Mouse (Mus musculus): Measurements from ENCODE around the gene Nodal. TPM values are rescaled to one million over a fixed set of nuclear protein-coding genes. Genes with fewer than 3 reads are reported as not detected.

Nodal gene
- polyA plus RNA-seq, 1 experiment from 2014 or later: not detected

- no peak overlapping the region for H3K9ac ChIP-seq (replicated peaks; ENCODE audit: low read length)
- no peak overlapping the region for H3K27ac ChIP-seq (replicated peaks; ENCODE audit: low read depth, low read length)
- peaks cover 16% of the 10 kb centered on the region for H3K4me1 ChIP-seq (ENCODE audit: control insufficient read depth, insufficient read depth, low read length)
- H3K4me2 ChIP-seq (ENCODE audit: low read length): no peak overlapping the region
- DNase-seq (no peak), ATAC-seq (ENCODE audit: low FRiP score, low TSS enrichment) (no peak)
- H3K27me3 ChIP-seq (ENCODE audit: control insufficient read depth, insufficient read depth, low read length): no peaks in the 10 kb centered on the region
- 81% methylated on average over 6 of the region's 6 CpGs for WGBS
- no peak overlapping the region for H3K4me3 ChIP-seq (replicated peaks; ENCODE audit: low read depth, low read length)
- H3K36me3 ChIP-seq (ENCODE audit: control insufficient read depth, insufficient read depth, low read length): no peaks in the 10 kb centered on the region
- no peaks in the 10 kb centered on the region for H3K9me3 ChIP-seq (ENCODE audit: control insufficient read depth, low read length)
Observed at GRCm38 (mm10) chr10:61386284-61386683, 31.5 kb upstream of the Nodal start.

DNA sequence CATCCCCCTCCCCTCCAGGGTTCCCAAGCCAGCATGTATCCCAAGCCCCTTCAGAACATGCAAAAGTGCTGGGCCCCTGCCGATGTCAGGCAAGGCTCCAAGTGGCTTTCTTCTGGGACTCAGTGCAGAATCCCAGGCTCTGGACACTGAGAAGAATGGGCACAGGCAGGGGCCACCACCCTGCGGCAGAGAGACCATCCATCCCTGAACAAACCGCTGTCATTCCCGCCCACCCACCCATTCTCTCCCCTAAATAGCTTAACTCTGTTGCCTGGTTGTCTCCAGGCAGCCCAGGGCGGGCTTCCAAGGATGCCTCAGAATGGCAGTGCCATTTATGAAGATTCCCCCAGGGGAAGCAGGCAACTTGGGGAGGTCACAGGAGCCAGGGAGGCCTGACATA, 28.8 kb upstream of the Nodal start:
- ATAC-seq (ENCODE audit: low FRiP score, low TSS enrichment) (no peak; the same call in 1 of the 2 replicates), DNase-seq (peak; percentile 44)
- Histone ChIP-seq H3K4me2 (ENCODE audit: low read length) (no peak overlapping the region), H3K9ac (replicated peaks; ENCODE audit: low read length) (no peak overlapping the region), H3K27ac (replicated peaks; ENCODE audit: low read depth, low read length) (no peak overlapping the region), H3K27me3 (ENCODE audit: control insufficient read depth, insufficient read depth, low read length) (no peaks in the 10 kb centered on the region), H3K9me3 (ENCODE audit: control insufficient read depth, low read length) (no peaks in the 10 kb centered on the region), H3K4me1 (ENCODE audit: control insufficient read depth, insufficient read depth, low read length) (peaks cover 2% of the 10 kb centered on the region), H3K36me3 (ENCODE audit: control insufficient read depth, insufficient read depth, low read length) (no peaks in the 10 kb centered on the region), H3K4me3 (replicated peaks; ENCODE audit: low read depth, low read length) (no peak overlapping the region)
- 11% methylated on average over 5 of the region's 5 CpGs for WGBS

DNA sequence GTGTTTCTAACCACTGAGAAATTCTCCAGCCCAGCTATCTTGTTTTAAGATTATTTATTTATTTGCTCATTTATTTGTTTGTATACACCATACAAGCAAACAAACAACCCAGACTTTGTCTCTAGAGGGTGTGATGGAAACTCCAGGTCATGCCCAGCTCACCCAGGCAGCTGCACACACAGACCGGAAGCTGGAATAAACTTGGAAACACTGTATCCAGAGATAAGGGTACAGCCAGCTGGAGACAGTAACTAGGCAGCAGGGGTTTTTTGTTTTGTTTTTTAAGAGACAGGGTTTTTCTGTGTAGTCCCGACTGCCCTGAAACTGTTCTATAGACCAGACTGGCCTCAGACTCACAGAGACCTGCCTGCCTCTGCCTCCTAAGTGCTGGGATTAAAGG, 27.6 kb upstream of the Nodal start:
- no peak overlapping the region for H3K27ac ChIP-seq (replicated peaks; ENCODE audit: low read depth, low read length)
- 74% methylated on average over 2 of the region's 2 CpGs for WGBS
- H3K9ac ChIP-seq (replicated peaks; ENCODE audit: low read length): no peak overlapping the region
- no peaks in the 10 kb centered on the region for H3K9me3 ChIP-seq (ENCODE audit: control insufficient read depth, low read length)
- no peak for ATAC-seq (ENCODE audit: low FRiP score, low TSS enrichment)
- H3K4me1 ChIP-seq (ENCODE audit: control insufficient read depth, insufficient read depth, low read length): no peaks in the 10 kb centered on the region
- H3K36me3 ChIP-seq (ENCODE audit: control insufficient read depth, insufficient read depth, low read length): no peaks in the 10 kb centered on the region
- DNase-seq: no peak
- H3K4me3 ChIP-seq (replicated peaks; ENCODE audit: low read depth, low read length): no peak overlapping the region
- H3K4me2 ChIP-seq (ENCODE audit: low read length): no peak overlapping the region
- no peaks in the 10 kb centered on the region for H3K27me3 ChIP-seq (ENCODE audit: control insufficient read depth, insufficient read depth, low read length)

DNA sequence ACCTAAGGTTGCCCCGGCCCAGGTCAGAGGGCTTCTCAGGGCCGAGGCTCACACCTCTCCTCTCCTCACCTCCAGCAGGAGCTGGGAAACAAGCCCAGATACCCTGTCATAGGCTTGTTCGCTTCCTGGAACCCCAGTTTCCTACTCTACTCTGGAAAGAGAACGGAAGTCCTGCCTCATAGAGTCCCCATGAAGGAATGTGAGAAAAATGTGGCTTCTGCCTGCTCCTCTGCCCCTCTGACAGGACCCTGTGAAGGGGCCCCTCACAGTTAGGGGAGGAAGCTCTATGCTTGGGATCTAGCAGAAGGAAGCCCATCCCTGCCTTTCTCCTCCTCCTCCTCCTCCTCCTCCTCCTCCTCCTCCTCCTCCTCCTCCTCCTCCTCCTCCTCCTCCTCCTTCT, 25.2 kb upstream of the Nodal start:
- Histone ChIP-seq H3K9me3 (ENCODE audit: control insufficient read depth, low read length) (no peaks in the 10 kb centered on the region), H3K4me2 (ENCODE audit: low read length) (no peak overlapping the region), H3K27me3 (ENCODE audit: control insufficient read depth, insufficient read depth, low read length) (no peaks in the 10 kb centered on the region), H3K4me3 (replicated peaks; ENCODE audit: low read depth, low read length) (no peak overlapping the region), H3K36me3 (ENCODE audit: control insufficient read depth, insufficient read depth, low read length) (no peaks in the 10 kb centered on the region), H3K9ac (replicated peaks; ENCODE audit: low read length) (no peak overlapping the region), H3K27ac (replicated peaks; ENCODE audit: low read depth, low read length) (no peak overlapping the region), H3K4me1 (ENCODE audit: control insufficient read depth, insufficient read depth, low read length) (no peaks in the 10 kb centered on the region)
- DNase-seq (no peak), ATAC-seq (ENCODE audit: low FRiP score, low TSS enrichment) (no peak)
- 58% methylated on average over 4 of the region's 4 CpGs for WGBS

DNA sequence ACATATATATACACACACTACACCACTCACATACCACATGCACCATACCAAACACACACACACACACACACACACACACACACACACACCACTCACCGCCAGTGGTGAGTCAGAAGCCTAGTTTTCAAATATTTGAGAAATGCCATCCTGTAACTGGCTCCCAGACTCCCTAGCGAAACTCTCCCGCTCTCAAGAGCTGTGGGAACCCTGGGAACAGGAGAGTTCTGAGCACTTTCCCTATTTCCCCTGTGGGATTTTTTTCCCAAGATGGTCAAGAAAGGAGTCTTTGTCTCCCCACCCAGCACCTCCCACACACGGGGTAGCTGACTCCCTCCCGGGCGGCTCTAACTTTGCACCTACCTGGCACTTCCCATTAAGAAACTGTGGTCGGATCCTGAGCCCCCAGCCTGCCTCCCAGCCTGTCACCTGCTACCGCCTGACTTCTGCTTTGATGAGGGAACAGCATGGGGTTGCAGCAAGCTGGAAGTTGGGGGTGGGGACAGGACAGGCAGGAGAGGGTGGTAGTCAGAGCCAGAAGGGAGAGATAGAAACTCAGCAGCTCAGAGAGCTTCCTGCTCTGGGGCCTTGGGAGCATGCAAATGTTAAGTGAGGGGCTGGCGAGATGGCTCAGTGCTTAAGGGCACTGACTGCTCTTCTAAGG, 23.2 kb upstream of the Nodal start:
- WGBS: 28% methylated on average over 9 of the region's 9 CpGs
- Histone ChIP-seq H3K27me3 (ENCODE audit: control insufficient read depth, insufficient read depth, low read length) (no peaks in the 10 kb centered on the region), H3K4me2 (ENCODE audit: low read length) (no peak overlapping the region), H3K4me1 (ENCODE audit: control insufficient read depth, insufficient read depth, low read length) (no peaks in the 10 kb centered on the region), H3K27ac (replicated peaks; ENCODE audit: low read depth, low read length) (no peak overlapping the region), H3K9ac (replicated peaks; ENCODE audit: low read length) (no peak overlapping the region), H3K36me3 (ENCODE audit: control insufficient read depth, insufficient read depth, low read length) (no peaks in the 10 kb centered on the region), H3K4me3 (replicated peaks; ENCODE audit: low read depth, low read length) (no peak overlapping the region), H3K9me3 (ENCODE audit: control insufficient read depth, low read length) (no peaks in the 10 kb centered on the region)
- ATAC-seq (ENCODE audit: low FRiP score, low TSS enrichment) (no peak), DNase-seq (no peak)

GRCm38 (mm10) chr10:61398125-61398524, 19.6 kb upstream of the Nodal start:
- H3K36me3 ChIP-seq (ENCODE audit: control insufficient read depth, insufficient read depth, low read length): no peaks in the 10 kb centered on the region
- no peak overlapping the region for H3K9ac ChIP-seq (replicated peaks; ENCODE audit: low read length)
- no peaks in the 10 kb centered on the region for H3K27me3 ChIP-seq (ENCODE audit: control insufficient read depth, insufficient read depth, low read length)
- no peak for DNase-seq
- H3K4me3 ChIP-seq (replicated peaks; ENCODE audit: low read depth, low read length): no peak overlapping the region
- H3K4me1 ChIP-seq (ENCODE audit: control insufficient read depth, insufficient read depth, low read length): no peaks in the 10 kb centered on the region
- no peaks in the 10 kb centered on the region for H3K9me3 ChIP-seq (ENCODE audit: control insufficient read depth, low read length)
- H3K27ac ChIP-seq (replicated peaks; ENCODE audit: low read depth, low read length): no peak overlapping the region
- ATAC-seq (ENCODE audit: low FRiP score, low TSS enrichment): no peak
- 54% methylated on average over 3 of the region's 3 CpGs for WGBS
- no peak overlapping the region for H3K4me2 ChIP-seq (ENCODE audit: low read length)

- DNase-seq (peak; percentile 91), ATAC-seq (ENCODE audit: low FRiP score, low TSS enrichment) (peak; percentile 81)
- no peak overlapping the region for H3K4me3 ChIP-seq (replicated peaks; ENCODE audit: low read depth, low read length)
- H3K36me3 ChIP-seq (ENCODE audit: control insufficient read depth, insufficient read depth, low read length): no peaks in the 10 kb centered on the region
- no peak overlapping the region for H3K4me2 ChIP-seq (ENCODE audit: low read length)
- H3K9ac ChIP-seq (replicated peaks; ENCODE audit: low read length): no peak overlapping the region
- no peaks in the 10 kb centered on the region for H3K9me3 ChIP-seq (ENCODE audit: control insufficient read depth, low read length)
- no peaks in the 10 kb centered on the region for H3K4me1 ChIP-seq (ENCODE audit: control insufficient read depth, insufficient read depth, low read length)
- H3K27ac ChIP-seq (replicated peaks; ENCODE audit: low read depth, low read length): no peak overlapping the region
- H3K27me3 ChIP-seq (ENCODE audit: control insufficient read depth, insufficient read depth, low read length): no peaks in the 10 kb centered on the region
- WGBS: 23% methylated on average over 13 of the region's 13 CpGs
Observed at GRCm38 (mm10) chr10:61399156-61399734, 18.5 kb upstream of the Nodal start.

DNA sequence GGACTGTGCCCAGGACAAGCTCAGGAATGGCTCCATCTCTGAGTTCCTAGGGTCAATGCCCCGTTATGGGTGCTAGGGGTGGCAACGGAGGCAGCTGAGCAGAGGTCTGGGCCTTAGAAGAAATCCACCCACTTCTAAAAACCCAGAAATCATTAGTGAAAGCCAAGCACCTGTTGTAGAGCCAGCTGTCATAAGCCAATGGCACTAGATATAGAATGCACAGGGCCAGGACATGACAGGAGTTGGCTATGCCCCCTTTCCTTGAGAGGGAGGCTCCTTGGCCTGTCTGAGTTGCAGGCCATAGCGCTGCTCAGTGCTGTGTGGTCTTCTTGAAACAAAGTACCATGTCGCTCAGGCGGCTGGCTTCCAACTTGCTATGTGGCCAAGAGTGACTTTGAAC, 17.4 kb upstream of the Nodal start:
- Histone ChIP-seq H3K9ac (replicated peaks; ENCODE audit: low read length) (no peak overlapping the region), H3K4me1 (ENCODE audit: control insufficient read depth, insufficient read depth, low read length) (no peaks in the 10 kb centered on the region), H3K4me2 (ENCODE audit: low read length) (no peak overlapping the region), H3K27ac (replicated peaks; ENCODE audit: low read depth, low read length) (no peak overlapping the region), H3K4me3 (replicated peaks; ENCODE audit: low read depth, low read length) (no peak overlapping the region), H3K27me3 (ENCODE audit: control insufficient read depth, insufficient read depth, low read length) (no peaks in the 10 kb centered on the region), H3K36me3 (ENCODE audit: control insufficient read depth, insufficient read depth, low read length) (no peaks in the 10 kb centered on the region), H3K9me3 (ENCODE audit: control insufficient read depth, low read length) (no peaks in the 10 kb centered on the region)
- WGBS: 83% methylated on average over 5 of the region's 5 CpGs
- ATAC-seq (ENCODE audit: low FRiP score, low TSS enrichment) (no peak), DNase-seq (no peak)

DNA sequence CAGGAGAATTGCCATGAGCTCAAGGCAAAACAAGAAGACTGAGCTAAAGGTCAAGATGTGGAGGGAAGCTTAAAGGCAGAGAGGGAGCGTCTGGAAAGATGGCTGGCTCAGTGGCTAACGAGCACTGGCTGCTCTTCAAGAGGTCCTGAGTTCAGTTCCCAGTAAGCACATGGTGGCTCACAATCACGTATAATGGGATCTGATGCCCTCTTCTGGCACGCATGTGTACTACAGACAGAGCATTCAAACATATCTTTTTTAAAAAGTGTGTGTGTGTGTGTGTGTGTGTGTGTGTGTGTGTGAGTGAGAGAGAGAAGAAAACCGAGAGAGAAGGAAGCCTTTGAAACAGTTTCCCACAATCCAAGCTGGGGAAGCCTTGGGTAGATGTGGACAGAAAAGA, 15.3 kb upstream of the Nodal start:
- Histone ChIP-seq H3K9me3 (ENCODE audit: control insufficient read depth, low read length) (no peaks in the 10 kb centered on the region), H3K4me1 (ENCODE audit: control insufficient read depth, insufficient read depth, low read length) (no peaks in the 10 kb centered on the region), H3K27me3 (ENCODE audit: control insufficient read depth, insufficient read depth, low read length) (no peaks in the 10 kb centered on the region), H3K4me3 (replicated peaks; ENCODE audit: low read depth, low read length) (no peak overlapping the region), H3K27ac (replicated peaks; ENCODE audit: low read depth, low read length) (no peak overlapping the region), H3K36me3 (ENCODE audit: control insufficient read depth, insufficient read depth, low read length) (no peaks in the 10 kb centered on the region), H3K4me2 (ENCODE audit: low read length) (no peak overlapping the region), H3K9ac (replicated peaks; ENCODE audit: low read length) (no peak overlapping the region)
- 69% methylated on average over 5 of the region's 5 CpGs for WGBS
- DNase-seq (no peak), ATAC-seq (ENCODE audit: low FRiP score, low TSS enrichment) (no peak)

All from midbrain, embryonic 14.5 days (tissue).